Mouse (Mus musculus) liver, embryonic 14.5 days (tissue): Measurements from ENCODE around the gene Dstn. TPM values are rescaled to one million over a fixed set of nuclear protein-coding genes. Genes with fewer than 3 reads are reported as not detected.

Experiments used
- ATAC-seq: fragments of 200-750 bp; cut with Nextera tagmentation; 2 replicates; pipeline ENCODE4 v1.8.0; 2017; ENCODE audit warnings: moderate number of reproducible peaks, mild to moderate bottlenecking, moderate library complexity; ENCODE audit not compliant: insufficient read depth
- DNase-seq, 3 experiments: peaks; one replicate each; pipeline ENCODE4 v3.0.0-alpha.2; 2012 to 2013; ENCODE audit warnings: low read depth in 3 of 3, low spot score in 3 of 3
- H3K27ac ChIP-seq: fragments of 300-500 bp; sonication (generic); 2 replicates; pipeline ENCODE4 v1.5.1; 2014; ENCODE audit warnings: moderate library complexity, mild to moderate bottlenecking, control low read depth, inconsistent platforms
- H3K27me3 ChIP-seq: fragments of 300-500 bp; sonication (generic); 2 replicates; pipeline ENCODE4 v1.6.1; 2014; ENCODE audit warnings: mild to moderate bottlenecking, low read length, moderate library complexity; ENCODE audit not compliant: control insufficient read depth, insufficient read depth
- H3K36me3 ChIP-seq: fragments of 300-500 bp; sonication (generic); replicated peaks from 2 replicates; pipeline ENCODE4 v1.6.1; 2014; ENCODE audit warnings: low read depth; ENCODE audit not compliant: control insufficient read depth, insufficient read depth
- H3K4me1 ChIP-seq, 2 experiments: fragments of 200-500 bp in 1 of 2; fragments of 300-500 bp in 1 of 2; sonication (generic) in 1 of 2; replicated peaks; 2 replicates each; pipeline ENCODE4 v1.6.1; 2012 to 2014; ENCODE audit warnings: antibody characterized with exemption in 1 of 2, inconsistent platforms in 1 of 2, low read length in 1 of 2; ENCODE audit not compliant: control insufficient read depth in 2 of 2, insufficient read depth in 2 of 2
- H3K4me2 ChIP-seq: fragments of 300-500 bp; sonication (generic); 2 replicates; pipeline ENCODE4 v1.6.1; 2014; ENCODE audit warnings: low read depth, mild to moderate bottlenecking, control low read depth, moderate library complexity
- H3K4me3 ChIP-seq, 2 experiments: fragments of 200-500 bp in 1 of 2; fragments of 300-500 bp in 1 of 2; sonication (generic) in 1 of 2; 2 replicates each; pipeline ENCODE4 v1.5.1; 2012 to 2014; ENCODE audit warnings: low read depth in 2 of 2, low read length in 2 of 2, mild to moderate bottlenecking in 2 of 2, control low read depth in 1 of 2, inconsistent platforms in 1 of 2, moderate library complexity in 1 of 2; ENCODE audit not compliant: insufficient read depth in 1 of 2
- H3K9ac ChIP-seq: fragments of 300-500 bp; sonication (generic); replicated peaks from 2 replicates; pipeline ENCODE4 v1.6.1; 2014; ENCODE audit warnings: mild to moderate bottlenecking, control low read depth, moderate library complexity
- H3K9me3 ChIP-seq: fragments of 300-500 bp; sonication (generic); 2 replicates; pipeline ENCODE4 v1.6.1; 2016; ENCODE audit warnings: low read length, mixed read lengths; ENCODE audit not compliant: control insufficient read depth
- CTCF ChIP-seq: IDR thresholded peaks from 2 replicates; pipeline ENCODE4 v1.5.1; 2016; ENCODE audit warnings: antibody characterized with exemption, low read depth, control low read depth
- EP300 ChIP-seq: IDR thresholded peaks from 2 replicates; pipeline ENCODE4 v1.6.1; 2016; ENCODE audit warnings: antibody characterized with exemption, low read depth
- WGBS: fragments of 180-500 bp; shearing (Covaris S2); extraction: QIAGEN DNeasy Blood & Tissue Kit; methylation state at CpG from one replicate; pipeline ENCODE4 v1.1.7; 2014; ENCODE audit not compliant: insufficient replicate concordance; 5-methylcytosine and 5-hydroxymethylcytosine counted together
- polyA plus RNA-seq, 2 experiments: library from polyadenylated mRNA; depleted of rRNA in 1 of 2; stranded (reverse) in 1 of 2; unstranded in 1 of 2; fragments of >200 nt; fragmentation: Nextera tagmentation in 1 of 2; extraction: Ambion mirVana in 1 of 2; gene quantifications; 2 replicates each; pipeline versions ENCODE4 v1.2.1 to v1.2.3; 2012 to 2014

Gene Dstn
- polyA plus RNA-seq, 2 experiments, result 33.1 to 129 TPM

DNA sequence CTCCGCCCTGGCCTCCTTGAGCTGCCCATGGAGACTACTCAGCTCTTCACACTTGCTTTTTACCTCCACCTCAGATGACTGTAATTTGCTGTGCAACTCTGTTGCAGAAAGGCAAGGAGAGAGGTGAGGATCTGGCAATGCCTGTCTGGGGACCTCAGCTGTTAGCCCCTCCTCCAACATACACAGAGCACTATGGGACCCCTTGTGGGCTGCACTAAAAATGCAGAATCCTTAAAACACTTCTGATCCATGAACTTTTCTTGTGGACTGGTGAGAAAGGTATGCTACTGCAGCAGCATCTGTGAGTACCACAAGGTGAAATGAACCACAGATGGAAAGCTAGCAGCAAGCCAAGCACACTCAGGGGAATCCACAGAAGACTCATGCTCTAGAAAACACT lies 48.2 kb downstream of the Dstn start:
- DNase-seq (no peak), ATAC-seq (no peak)
- H3K4me1 ChIP-seq, result no peaks in the 10 kb centered on the region
- H3K27me3 ChIP-seq, result no peaks in the 10 kb centered on the region
- H3K9me3 ChIP-seq, result no peaks in the 10 kb centered on the region
- H3K9ac ChIP-seq, result no peak overlapping the region
- H3K36me3 ChIP-seq, result peaks cover 42% of the 10 kb centered on the region
- no peak overlapping the region for H3K4me3 ChIP-seq
- no peak for TF ChIP-seq CTCF
- no peak for TF ChIP-seq EP300
- WGBS, result 83% methylated on average over 1 of the region's 1 CpGs
- H3K4me2 ChIP-seq, result no peak overlapping the region
- no peak overlapping the region for H3K27ac ChIP-seq

- DNase-seq (no peak), ATAC-seq (no peak)
Observed at GRCm38 (mm10) chr2:143969260-143969659, 54.1 kb downstream of the Dstn start.

GRCm38 (mm10) chr2:143970841-143971240 lies 55.7 kb downstream of the Dstn start:
- Histone ChIP-seq H3K4me1 (no peaks in the 10 kb centered on the region), H3K4me2 (no peak overlapping the region), H3K4me3 (no peak overlapping the region), H3K27me3 (no peaks in the 10 kb centered on the region), H3K27ac (no peak overlapping the region), H3K9me3 (no peaks in the 10 kb centered on the region), H3K36me3 (peaks cover 20% of the 10 kb centered on the region), H3K9ac (no peak overlapping the region)
- TF ChIP-seq CTCF (no peak), EP300 (no peak)
- WGBS, result 76% methylated on average over 2 of the region's 2 CpGs
- DNase-seq (no peak), ATAC-seq (no peak)

More at GRCm38 (mm10) chr2:143969260-143969659, 54.1 kb downstream of the Dstn start:
- Histone ChIP-seq H3K27ac (no peak overlapping the region), H3K4me2 (no peak overlapping the region), H3K36me3 (peaks cover 24% of the 10 kb centered on the region), H3K9me3 (no peaks in the 10 kb centered on the region), H3K9ac (no peak overlapping the region), H3K4me1 (no peaks in the 10 kb centered on the region), H3K27me3 (no peaks in the 10 kb centered on the region), H3K4me3 (no peak overlapping the region)
- 74% methylated on average over 7 of the region's 7 CpGs for WGBS
- TF ChIP-seq EP300, result no peak
- TF ChIP-seq CTCF, result no peak

- no peak for TF ChIP-seq EP300
- no peak for TF ChIP-seq CTCF
- DNase-seq (no peak), ATAC-seq (no peak)
- Histone ChIP-seq H3K4me2 (no peak overlapping the region), H3K4me1 (no peaks in the 10 kb centered on the region), H3K27ac (no peak overlapping the region), H3K4me3 (no peak overlapping the region), H3K27me3 (no peaks in the 10 kb centered on the region), H3K9ac (no peak overlapping the region), H3K36me3 (peaks cover 20% of the 10 kb centered on the region), H3K9me3 (no peaks in the 10 kb centered on the region)
- WGBS, result 63% methylated on average over 2 of the region's 2 CpGs
Observed at GRCm38 (mm10) chr2:143971887-143972286, 56.8 kb downstream of the Dstn start.

- Histone ChIP-seq H3K27ac (no peak overlapping the region), H3K4me2 (no peak overlapping the region), H3K36me3 (peaks cover 10% of the 10 kb centered on the region; the same call in 1 of the 2 replicates), H3K9me3 (no peaks in the 10 kb centered on the region), H3K4me1 (0 out of 4 replicates have a peak, but pooled peaks cover 0 to under 1% of the 10 kb centered on the region in 2 experiments), H3K9ac (no peak overlapping the region), H3K4me3 (no peak overlapping the region), H3K27me3 (no peaks in the 10 kb centered on the region)
- WGBS, result 76% methylated on average over 7 of the region's 7 CpGs
- TF ChIP-seq CTCF, result no peak
- DNase-seq (no peak), ATAC-seq (no peak)
Observed at GRCm38 (mm10) chr2:143973161-143973560, 58.0 kb downstream of the Dstn start.
